Mouse (Mus musculus) megakaryocyte, embryonic 14.5 days (primary cell): Measurements from ENCODE around the gene Loxl3.

Source experiments
- FLI1 ChIP-seq: IDR thresholded peaks from 2 replicates; pipeline ENCODE4 v1.6.1; 2012; ENCODE audit warnings: low read length, inconsistent platforms, mixed read lengths
- GATA1 ChIP-seq: IDR thresholded peaks from 3 replicates; pipeline ENCODE4 v1.6.1; 2012; ENCODE audit warnings: mixed read lengths, low read length, inconsistent platforms, borderline replicate concordance

GRCm38 (mm10) chr6:83101688-83102556 lies 67.9 kb downstream of the Loxl3 start:
- TF ChIP-seq GATA1 (no peak), FLI1 (no peak)
